In genomic region chr8:71563992-71564391, GRCm38 (mm10) we compare ENCODE assay signal across 15 mouse cellular contexts. TPM values are rescaled to one million over a fixed set of nuclear protein-coding genes. Genes with fewer than 3 reads are reported as not detected.
DNase-seq lines count a peak whose midpoint lies in the region; ATAC-seq and TF ChIP-seq lines count a peak whose summit lies in the region.
"Had no signal": no experiment of that assay in that cellular context is flagged by ENCODE, and none has a peak within 500 bp of the region (broad histone marks: within the 10 kb centered on the region; RNA-seq: fewer than 3 reads in every experiment).

No protein-coding gene starts in this region.

- peaks cover 35% of the 10 kb centered on the region for H3K27me3 ChIP-seq in heart, postnatal 0 days (ENCODE audit: control insufficient read depth, insufficient read depth, low read length)
- H3K27me3 ChIP-seq in heart, embryonic 11.5 days (ENCODE audit: control insufficient read depth, insufficient read depth, low read length) = peaks cover 55% of the 10 kb centered on the region
- H3K27me3 ChIP-seq in lung, postnatal 0 days (replicated peaks; ENCODE audit: insufficient read depth, low read length) = peaks cover 18% of the 10 kb centered on the region
- H3K27me3 ChIP-seq in ES-Bruce4 (ENCODE audit: control insufficient read depth, insufficient read depth, low read length, poor library complexity, severe bottlenecking) = peaks cover 3% of the 10 kb centered on the region; the same call in 1 of the 2 replicates

- no peak for TF ChIP-seq EP300 in heart, postnatal 0 days (IDR thresholded peaks at IDR 0.05; ENCODE audit: low read depth)
- TF ChIP-seq EP300 in lung, postnatal 0 days (IDR thresholded peaks at IDR 0.05) = no peak
- no peak for TF ChIP-seq EP300 in ES-Bruce4 (IDR thresholded peaks at IDR 0.05; ENCODE audit: insufficient read depth, low read depth, low read length)

- no peak overlapping the region for H3K4me2 ChIP-seq in heart, postnatal 0 days (ENCODE audit: low read depth, low read length)
- no peak overlapping the region for H3K4me2 ChIP-seq in heart, embryonic 11.5 days
- H3K4me2 ChIP-seq in lung, postnatal 0 days (replicated peaks; ENCODE audit: low read depth, low read length) = no peak overlapping the region
- H3K4me2 ChIP-seq: heart, embryonic 12.5 days; limb, embryonic 13.5 days; neural tube, embryonic 13.5 days had no signal

- H3K9me3 ChIP-seq in heart, postnatal 0 days (replicated peaks; ENCODE audit: control insufficient read depth, low read length) = no peaks in the 10 kb centered on the region
- H3K9me3 ChIP-seq in heart, embryonic 11.5 days (replicated peaks; ENCODE audit: control insufficient read depth, low read length) = 0 out of 2 replicates have a peak, but pooled peaks cover 3% of the 10 kb centered on the region
- H3K9me3 ChIP-seq in lung, postnatal 0 days (ENCODE audit: low read length) = no peaks in the 10 kb centered on the region
- no peaks in the 10 kb centered on the region for H3K9me3 ChIP-seq in ES-Bruce4 (replicated peaks; ENCODE audit: control insufficient read depth, insufficient read depth, low read length, poor library complexity, severe bottlenecking)
- H3K9me3 ChIP-seq: neural tube, embryonic 13.5 days had no signal

- H3K4me1 ChIP-seq in heart, postnatal 0 days (ENCODE audit: control insufficient read depth, insufficient read depth) = peaks cover 14% of the 10 kb centered on the region; the same call in 1 of the 2 replicates
- peaks cover 4% of the 10 kb centered on the region for H3K4me1 ChIP-seq in heart, embryonic 11.5 days (ENCODE audit: control insufficient read depth, insufficient read depth, low read length)
- H3K4me1 ChIP-seq in lung, postnatal 0 days (ENCODE audit: insufficient read depth, low read depth, low read length) = peaks cover 11% of the 10 kb centered on the region; the same call in 1 of the 2 replicates
- H3K4me1 ChIP-seq in ES-Bruce4 (ENCODE audit: control insufficient read depth, insufficient read depth, low read length) = peaks cover 3% of the 10 kb centered on the region
- peaks cover 8% of the 10 kb centered on the region; the same call in 1 of the 2 replicates for H3K4me1 ChIP-seq in brown adipose tissue, adult 24 weeks (ENCODE audit: control insufficient read depth, insufficient read depth, insufficient read length, low read length)

- H3K36me3 ChIP-seq in heart, postnatal 0 days (replicated peaks; ENCODE audit: control insufficient read depth, insufficient read depth, low read length) = no peaks in the 10 kb centered on the region
- peaks cover 2% of the 10 kb centered on the region; the same call in 1 of the 2 replicates for H3K36me3 ChIP-seq in heart, embryonic 11.5 days (ENCODE audit: control insufficient read depth, insufficient read depth, low read length)
- no peaks in the 10 kb centered on the region for H3K36me3 ChIP-seq in lung, postnatal 0 days (ENCODE audit: insufficient read depth, low read length)
- H3K36me3 ChIP-seq in ES-Bruce4 (ENCODE audit: control insufficient read depth, insufficient read depth, low read length, poor library complexity, severe bottlenecking) = no peaks in the 10 kb centered on the region
- H3K36me3 ChIP-seq: heart, embryonic 12.5 days; limb, embryonic 13.5 days; neural tube, embryonic 13.5 days had no signal

- H3K27ac ChIP-seq in heart, postnatal 0 days (ENCODE audit: low read depth) = no peak overlapping the region
- H3K27ac ChIP-seq in heart, embryonic 11.5 days (ENCODE audit: low read depth, low read length) = no peak overlapping the region
- H3K27ac ChIP-seq in lung, postnatal 0 days (ENCODE audit: low read length) = no peak overlapping the region
- no peak overlapping the region for H3K27ac ChIP-seq in ES-Bruce4 (ENCODE audit: insufficient read depth, low read length)
- 0 out of 2 replicates have a peak overlapping the region, but pooled peaks have one; percentile 25 for H3K27ac ChIP-seq in brown adipose tissue, adult 24 weeks (replicated peaks; ENCODE audit: low read depth, low read length)
- H3K27ac ChIP-seq: limb, embryonic 13.5 days; neural tube, embryonic 13.5 days had no signal

- no peak overlapping the region for H3K4me3 ChIP-seq in heart, postnatal 0 days (ENCODE audit: low read depth, low read length)
- no peak overlapping the region for H3K4me3 ChIP-seq in heart, embryonic 11.5 days (ENCODE audit: low read depth, low read length)
- no peak overlapping the region for H3K4me3 ChIP-seq in lung, postnatal 0 days (ENCODE audit: low read depth, low read length)
- no peak overlapping the region for H3K4me3 ChIP-seq in ES-Bruce4 (ENCODE audit: low read depth, low read length)
- no peak overlapping the region for H3K4me3 ChIP-seq in brown adipose tissue, adult 24 weeks (ENCODE audit: insufficient read depth, low read depth, low read length)
- H3K4me3 ChIP-seq: heart, embryonic 12.5 days; limb, embryonic 13.5 days; neural tube, embryonic 13.5 days had no signal

- no peak for ATAC-seq in heart, postnatal 0 days (ENCODE audit: insufficient read depth, low read depth)
- ATAC-seq in heart, embryonic 11.5 days (replicated peaks; ENCODE audit: insufficient number of reproducible peaks, low FRiP score, low TSS enrichment) = no peak
- ATAC-seq in lung, postnatal 0 days = no peak
- no peak for ATAC-seq in erythroblast, adult 5-6 weeks (replicated peaks; ENCODE audit: low FRiP score, poor library complexity, severe bottlenecking)

- H3K9ac ChIP-seq in heart, postnatal 0 days (replicated peaks; ENCODE audit: low read depth, low read length) = no peak overlapping the region
- no peak overlapping the region for H3K9ac ChIP-seq in heart, embryonic 11.5 days (ENCODE audit: low read depth, low read length)
- H3K9ac ChIP-seq in lung, postnatal 0 days (replicated peaks; ENCODE audit: low read depth) = no peak overlapping the region
- no peak overlapping the region for H3K9ac ChIP-seq in ES-Bruce4 (ENCODE audit: low read depth, poor library complexity, severe bottlenecking)
- H3K9ac ChIP-seq: heart, embryonic 12.5 days; limb, embryonic 13.5 days; neural tube, embryonic 13.5 days had no signal

- 82% methylated on average over 4 of the region's 4 CpGs for WGBS in heart, postnatal 0 days
- 73% methylated on average over 4 of the region's 4 CpGs for WGBS in heart, embryonic 11.5 days (ENCODE audit: insufficient replicate concordance)
- WGBS in lung, postnatal 0 days = 82% methylated on average over 4 of the region's 4 CpGs

- TF ChIP-seq POLR2A in ES-Bruce4 (IDR thresholded peaks at IDR 0.05; ENCODE audit: insufficient read depth, low read length) = no peak

- DNase-seq in heart, postnatal 0 days (ENCODE audit: low spot score) = no peak
- no peak for DNase-seq in lung, postnatal 0 days (ENCODE audit: low spot score)
- DNase-seq in lung, postnatal 36 days = no peak
- DNase-seq: cerebellum, postnatal 10 days; gastrocnemius, postnatal 14 days; heart, postnatal 4 days; lung, adult 2 months had no signal

- TF ChIP-seq CTCF in heart, postnatal 0 days (IDR thresholded peaks at IDR 0.05; ENCODE audit: low read depth) = 0 out of 2 replicates have a peak, but pooled peaks have one; percentile 9
- peak; percentile 32 for TF ChIP-seq CTCF in lung, postnatal 0 days (IDR thresholded peaks at IDR 0.05)
- peak; percentile 42 for TF ChIP-seq CTCF in ES-Bruce4 (IDR thresholded peaks at IDR 0.05; ENCODE audit: low read depth, low read length)

RNA-seq across cellular contexts. Expression of gene Nxnl1, which starts 2.4 kb away (rescaled TPM):
- 0.50 TPM in 1 of 2 replicates, not detected in the other for total RNA-seq in heart, postnatal 0 days (2014; rRNA removed; ENCODE audit: low replicate concordance)
- 0.12 TPM in 2 replicates for polyA plus RNA-seq in heart, postnatal 0 days (2015; fragmentation: Nextera tagmentation; extraction: Ambion mirVana)
- not detected in 2 replicates for polyA plus RNA-seq in heart, embryonic 11.5 days (2014; fragmentation: Nextera tagmentation; extraction: Ambion mirVana)
- 0.11 and 0.13 TPM in 2 replicates for polyA plus RNA-seq in lung, postnatal 0 days (2015; fragmentation: Nextera tagmentation; extraction: Ambion mirVana)
- polyA plus RNA-seq in ES-Bruce4 (2011; ENCODE audit: insufficient read depth, insufficient read length, low read depth, missing spikeins) = not detected in 2 replicates
- 0.50 and 1.5 TPM in 2 replicates for polyA plus RNA-seq in brown adipose tissue, adult 24 weeks (2012; ENCODE audit: insufficient read depth, insufficient read length, missing spikeins)
- not detected in 2 replicates for total RNA-seq in erythroblast, adult 5-6 weeks (2015; ENCODE audit: low replicate concordance)
- not detected in 2 replicates for total RNA-seq in erythroblast, adult 5-6 weeks (2017; ENCODE audit: low replicate concordance)
- total RNA-seq: heart, postnatal 4 days; monocyte, adult 5-6 weeks had no signal
- polyA plus RNA-seq: heart, embryonic 12.5 days; limb, embryonic 13.5 days; lung, adult 2 months; neural tube, embryonic 13.5 days had no signal

RNA-seq across cellular contexts. Expression of gene Slc27a1, which starts 4.7 kb away (rescaled TPM):
- 68.4 and 178 TPM in 2 replicates for total RNA-seq in heart, postnatal 0 days (2014; rRNA removed; ENCODE audit: low replicate concordance)
- 62.1 and 68.5 TPM in 2 replicates for polyA plus RNA-seq in heart, postnatal 0 days (2015; fragmentation: Nextera tagmentation; extraction: Ambion mirVana)
- polyA plus RNA-seq in heart, embryonic 11.5 days (2014; fragmentation: Nextera tagmentation; extraction: Ambion mirVana) = 9.2 and 10.8 TPM in 2 replicates
- polyA plus RNA-seq in lung, postnatal 0 days (2015; fragmentation: Nextera tagmentation; extraction: Ambion mirVana) = 26.9 and 27.7 TPM in 2 replicates
- 21.8 and 27.3 TPM in 2 replicates for polyA plus RNA-seq in ES-Bruce4 (2011; ENCODE audit: insufficient read depth, insufficient read length, low read depth, missing spikeins)
- 71.7 and 118 TPM in 2 replicates for polyA plus RNA-seq in brown adipose tissue, adult 24 weeks (2012; ENCODE audit: insufficient read depth, insufficient read length, missing spikeins)
- total RNA-seq in erythroblast, adult 5-6 weeks (2015; ENCODE audit: low replicate concordance) = 0.42 and 1.2 TPM in 2 replicates
- total RNA-seq in erythroblast, adult 5-6 weeks (2017; ENCODE audit: low replicate concordance) = 0.51 TPM in 1 of 2 replicates, not detected in the other

RNA-seq across cellular contexts. Expression of gene Tmem221, which starts 5.3 kb away (rescaled TPM):
- 0.08 TPM in 1 of 2 replicates, not detected in the other for total RNA-seq in heart, postnatal 0 days (2014; rRNA removed; ENCODE audit: low replicate concordance)
- polyA plus RNA-seq in heart, postnatal 0 days (2015; fragmentation: Nextera tagmentation; extraction: Ambion mirVana) = 0.23 and 0.37 TPM in 2 replicates
- 0.21 and 0.35 TPM in 2 replicates for polyA plus RNA-seq in heart, embryonic 11.5 days (2014; fragmentation: Nextera tagmentation; extraction: Ambion mirVana)
- polyA plus RNA-seq in lung, postnatal 0 days (2015; fragmentation: Nextera tagmentation; extraction: Ambion mirVana) = 8.5 and 8.7 TPM in 2 replicates
- polyA plus RNA-seq in ES-Bruce4 (2011; ENCODE audit: insufficient read depth, insufficient read length, low read depth, missing spikeins) = 2.2 and 2.4 TPM in 2 replicates
- not detected in 2 replicates for polyA plus RNA-seq in brown adipose tissue, adult 24 weeks (2012; ENCODE audit: insufficient read depth, insufficient read length, missing spikeins)
- total RNA-seq in erythroblast, adult 5-6 weeks (2015; ENCODE audit: low replicate concordance) = not detected in 2 replicates
- total RNA-seq in erythroblast, adult 5-6 weeks (2017; ENCODE audit: low replicate concordance) = not detected in 2 replicates
- total RNA-seq: heart, postnatal 4 days; monocyte, adult 5-6 weeks had no signal
- polyA plus RNA-seq: neural tube, embryonic 13.5 days had no signal

RNA-seq across cellular contexts. Expression of gene Mvb12a, which starts 21.3 kb away (rescaled TPM):
- 47.6 and 61.5 TPM in 2 replicates for total RNA-seq in heart, postnatal 0 days (2014; rRNA removed; ENCODE audit: low replicate concordance)
- 54.4 and 55.3 TPM in 2 replicates for polyA plus RNA-seq in heart, postnatal 0 days (2015; fragmentation: Nextera tagmentation; extraction: Ambion mirVana)
- polyA plus RNA-seq in heart, embryonic 11.5 days (2014; fragmentation: Nextera tagmentation; extraction: Ambion mirVana) = 59.7 and 63.3 TPM in 2 replicates
- polyA plus RNA-seq in lung, postnatal 0 days (2015; fragmentation: Nextera tagmentation; extraction: Ambion mirVana) = 103 and 112 TPM in 2 replicates
- polyA plus RNA-seq in ES-Bruce4 (2011; ENCODE audit: insufficient read depth, insufficient read length, low read depth, missing spikeins) = 72.6 and 74.1 TPM in 2 replicates
- 29.7 and 30.9 TPM in 2 replicates for polyA plus RNA-seq in brown adipose tissue, adult 24 weeks (2012; ENCODE audit: insufficient read depth, insufficient read length, missing spikeins)
- total RNA-seq in erythroblast, adult 5-6 weeks (2015; ENCODE audit: low replicate concordance) = 11.3 and 18.6 TPM in 2 replicates
- total RNA-seq in erythroblast, adult 5-6 weeks (2017; ENCODE audit: low replicate concordance) = 5.0 and 9.1 TPM in 2 replicates

RNA-seq across cellular contexts. Expression of gene Bst2, which starts 26.7 kb away (rescaled TPM):
- total RNA-seq in heart, postnatal 0 days (2014; rRNA removed; ENCODE audit: low replicate concordance) = 101 and 109 TPM in 2 replicates
- 42.9 and 43.3 TPM in 2 replicates for polyA plus RNA-seq in heart, postnatal 0 days (2015; fragmentation: Nextera tagmentation; extraction: Ambion mirVana)
- 4.2 and 17.4 TPM in 2 replicates for polyA plus RNA-seq in heart, embryonic 11.5 days (2014; fragmentation: Nextera tagmentation; extraction: Ambion mirVana)
- polyA plus RNA-seq in lung, postnatal 0 days (2015; fragmentation: Nextera tagmentation; extraction: Ambion mirVana) = 86.2 and 99.8 TPM in 2 replicates
- polyA plus RNA-seq in ES-Bruce4 (2011; ENCODE audit: insufficient read depth, insufficient read length, low read depth, missing spikeins) = 207 and 235 TPM in 2 replicates
- polyA plus RNA-seq in brown adipose tissue, adult 24 weeks (2012; ENCODE audit: insufficient read depth, insufficient read length, missing spikeins) = 17.3 and 38.4 TPM in 2 replicates
- total RNA-seq in erythroblast, adult 5-6 weeks (2015; ENCODE audit: low replicate concordance) = 5.6 and 7.7 TPM in 2 replicates
- 8.2 and 10.1 TPM in 2 replicates for total RNA-seq in erythroblast, adult 5-6 weeks (2017; ENCODE audit: low replicate concordance)
